Mouse (Mus musculus) ES-E14 (cell line): ENCODE measurements at regions not wholly inside any gene's neighbourhood (a gene's known extent, or its start where the extent isn't known, plus 50 kb on each side); places are given as distances from the start of the nearest gene placed in this dataset.

Experiments used
- DNase-seq: peaks from one replicate; pipeline ENCODE4 v3.0.0-alpha.2; 2013; ENCODE audit warnings: low read depth, low spot score
- H3K27ac ChIP-seq: 2 replicates; pipeline ENCODE4 v1.5.1; 2012; ENCODE audit warnings: low read depth, mild to moderate bottlenecking, low read length, moderate library complexity, mixed read lengths; ENCODE audit not compliant: poor library complexity, insufficient read depth, severe bottlenecking
- H3K36me3 ChIP-seq: 2 replicates; pipeline ENCODE4 v1.6.1; 2012; ENCODE audit warnings: mild to moderate bottlenecking, low read length, moderate library complexity, mixed read lengths; ENCODE audit not compliant: control insufficient read depth, poor library complexity, insufficient read depth, severe bottlenecking
- H3K4me1 ChIP-seq, 2 experiments: fragments of 150-350 bp in 1 of 2; sonication (generic) in 1 of 2; 2 replicates each; pipeline ENCODE4 v1.6.1; 2012; ENCODE audit warnings: low read length in 2 of 2, mild to moderate bottlenecking in 1 of 2, mixed read lengths in 1 of 2; ENCODE audit not compliant: control insufficient read depth in 2 of 2, insufficient read depth in 2 of 2, poor library complexity in 1 of 2
- H3K4me3 ChIP-seq, 2 experiments: fragments of 150-350 bp in 1 of 2; sonication (generic) in 1 of 2; 2 replicates each; pipeline ENCODE4 v1.5.1; 2012; ENCODE audit warnings: low read length in 2 of 2, low read depth in 1 of 2, mild to moderate bottlenecking in 1 of 2, mixed read lengths in 1 of 2; ENCODE audit not compliant: insufficient read depth in 1 of 2, poor library complexity in 1 of 2, severe bottlenecking in 1 of 2
- H3K9ac ChIP-seq: 2 replicates; pipeline ENCODE4 v1.6.1; 2012; ENCODE audit warnings: low read depth, mild to moderate bottlenecking, low read length, mixed read lengths; ENCODE audit not compliant: poor library complexity, insufficient read depth, severe bottlenecking
- H3K9me3 ChIP-seq: fragments of 150-350 bp; sonication (generic); 2 replicates; pipeline ENCODE4 v1.6.1; 2012; ENCODE audit warnings: low read depth, mild to moderate bottlenecking, low read length; ENCODE audit not compliant: control insufficient read depth, insufficient read depth
- CHD2 ChIP-seq: IDR thresholded peaks from 2 replicates; pipeline ENCODE4 v1.6.1; 2014; ENCODE audit warnings: mild to moderate bottlenecking, low read depth, low read length, inconsistent platforms
- HCFC1 ChIP-seq: IDR thresholded peaks from 2 replicates; pipeline ENCODE4 v1.6.1; 2012; ENCODE audit warnings: low read length, inconsistent platforms, borderline replicate concordance; ENCODE audit not compliant: insufficient read depth
- MAFK ChIP-seq: IDR thresholded peaks from 2 replicates; pipeline ENCODE4 v1.6.1; 2014; ENCODE audit warnings: mild to moderate bottlenecking, low read depth, low read length, inconsistent platforms; ENCODE audit not compliant: insufficient read depth
- ZC3H11A ChIP-seq: IDR thresholded peaks from 2 replicates; pipeline ENCODE4 v1.6.1; 2012; ENCODE audit warnings: low read depth, mild to moderate bottlenecking, inconsistent platforms, low read length, borderline replicate concordance
- ZNF384 ChIP-seq: IDR thresholded peaks from 2 replicates; pipeline ENCODE4 v1.6.1; 2012; ENCODE audit warnings: low read depth, low read length, inconsistent platforms
- in situ Hi-C, 2 experiments: fragments of 600-800 bp; cut with MboI; formaldehyde crosslinking; loops; one replicate each; pipeline ENCODE4 v1.15.1; 2025; ENCODE audit warnings: low sequenced_read_pairs in 2 of 2, inconsistent platforms in 1 of 2; ENCODE audit not compliant: unreplicated experiment in 2 of 2

GRCm38 (mm10) chr8:10747150-10747549, 261.1 kb downstream of the Irs2 start:
- TF ChIP-seq MAFK (no peak), HCFC1 (no peak), CHD2 (no peak), ZNF384 (no peak), ZC3H11A (no peak)
- H3K4me3 ChIP-seq: no peak overlapping the region
- no peak overlapping the region for H3K27ac ChIP-seq
- H3K36me3 ChIP-seq: no peaks in the 10 kb centered on the region
- in situ Hi-C loops: no loop called here
- no peaks in the 10 kb centered on the region for H3K9me3 ChIP-seq
- H3K9ac ChIP-seq: no peak overlapping the region
- H3K4me1 ChIP-seq: peaks cover 0 to 3% of the 10 kb centered on the region in 2 experiments; a peak in 1 of 4 replicates
- DNase-seq: no peak

- no peak for DNase-seq
- H3K9me3 ChIP-seq: no peaks in the 10 kb centered on the region
- H3K4me3 ChIP-seq: no peak overlapping the region
- H3K36me3 ChIP-seq: no peaks in the 10 kb centered on the region
- in situ Hi-C loops: no loop called here
- TF ChIP-seq ZC3H11A (no peak), CHD2 (no peak), ZNF384 (no peak), MAFK (no peak), HCFC1 (no peak)
- no peak overlapping the region for H3K9ac ChIP-seq
- peaks cover 0 to 3% of the 10 kb centered on the region in 2 experiments; a peak in 1 of 4 replicates for H3K4me1 ChIP-seq
- H3K27ac ChIP-seq: no peak overlapping the region
Measured at GRCm38 (mm10) chr8:10743241-10743640, 265.0 kb downstream of the Irs2 start.

- in situ Hi-C loops: no loop called here
- no peaks in the 10 kb centered on the region for H3K4me1 ChIP-seq
- H3K27ac ChIP-seq: no peak overlapping the region
- no peaks in the 10 kb centered on the region for H3K36me3 ChIP-seq
- H3K9me3 ChIP-seq: no peaks in the 10 kb centered on the region
- no peak overlapping the region for H3K9ac ChIP-seq
- no peak overlapping the region for H3K4me3 ChIP-seq
- TF ChIP-seq ZC3H11A (no peak), ZNF384 (no peak), CHD2 (no peak), HCFC1 (no peak), MAFK (no peak)
- DNase-seq: no peak
Measured at GRCm38 (mm10) chr8:10740837-10741236, 267.4 kb downstream of the Irs2 start.

GRCm38 (mm10) chr8:10738486-10739081, 269.7 kb downstream of the Irs2 start:
- no peak overlapping the region for H3K27ac ChIP-seq
- TF ChIP-seq ZNF384 (no peak), MAFK (no peak)
- H3K36me3 ChIP-seq: no peaks in the 10 kb centered on the region
- no peak for DNase-seq
- no peak overlapping the region for H3K9ac ChIP-seq
- H3K4me3 ChIP-seq: no peak overlapping the region
- H3K9me3 ChIP-seq: no peaks in the 10 kb centered on the region
- H3K4me1 ChIP-seq: no peaks in the 10 kb centered on the region
- in situ Hi-C loops: no loop called here

GRCm38 (mm10) chr8:10734746-10735145, 273.5 kb downstream of the Irs2 start:
- no peaks in the 10 kb centered on the region for H3K36me3 ChIP-seq
- no peaks in the 10 kb centered on the region for H3K9me3 ChIP-seq
- no peak for DNase-seq
- no peak overlapping the region for H3K4me3 ChIP-seq
- no peak overlapping the region for H3K27ac ChIP-seq
- H3K9ac ChIP-seq: no peak overlapping the region
- TF ChIP-seq MAFK (no peak), HCFC1 (no peak), CHD2 (no peak), ZNF384 (no peak), ZC3H11A (no peak)
- no peaks in the 10 kb centered on the region for H3K4me1 ChIP-seq
- in situ Hi-C loops: no loop called here
